Mouse (Mus musculus) frontal cortex, postnatal 36 days (tissue): ENCODE data around the gene Olfr1204.

Experiments used
- DNase-seq, 2 experiments: peaks; one replicate each; pipeline ENCODE4 v3.0.0; 2022; ENCODE audit warnings: low spot score in 2 of 2

The Olfr1204 gene

GRCm38 (mm10) chr2:88848992-88849391 is at the start of gene Olfr1204:
Gene Olfr1204 (plus strand): TSS chr2:88849292.
- no peak for DNase-seq

DNA sequence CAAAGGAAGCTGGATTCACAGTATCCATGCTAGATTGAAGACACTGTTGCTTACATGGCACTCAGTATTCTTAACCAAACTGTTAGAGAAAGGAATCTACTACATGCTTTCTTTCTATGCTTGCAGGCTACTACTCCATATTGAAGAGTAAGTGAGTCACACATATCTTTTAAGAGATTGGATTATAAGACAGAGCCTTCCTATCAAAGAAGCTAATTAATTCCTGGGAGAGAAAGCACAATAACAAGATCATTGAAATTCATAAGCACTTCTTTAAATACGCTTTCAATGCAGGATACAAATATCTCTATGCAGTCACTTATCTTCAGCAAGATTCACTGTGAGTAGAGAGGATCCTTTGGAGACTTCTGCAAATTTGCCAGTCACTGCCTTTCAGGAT is 34.9 kb upstream of the Olfr1204 start, which contains the start of gene Olfr1202:
Olfr1202 (plus strand) TSS at position 301 of the 400 bp plus-strand sequence.
- DNase-seq: no peak

DNA sequence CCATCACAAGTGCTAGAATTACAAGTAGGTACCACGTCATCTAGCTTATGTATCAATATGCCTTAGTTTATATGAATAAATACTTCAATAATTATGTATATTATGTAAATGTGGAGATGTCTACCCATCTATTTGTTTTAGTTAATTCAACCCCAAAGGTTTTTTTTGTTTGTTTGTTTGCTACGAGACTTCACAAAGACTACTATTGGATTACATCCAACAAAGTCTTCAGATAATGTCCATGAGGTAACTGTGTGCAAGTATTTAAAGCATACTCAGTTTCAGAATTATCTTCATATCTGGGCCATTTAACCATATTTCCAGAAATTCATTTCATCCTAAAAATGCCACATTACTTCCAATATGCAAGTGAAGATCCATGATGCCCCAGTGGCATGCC is 19.7 kb upstream of the Olfr1204 start, which contains the start of gene Olfr1205:
Olfr1205 (plus strand) TSS at position 301 of the 400 bp plus-strand sequence.
- no peak for DNase-seq

DNA sequence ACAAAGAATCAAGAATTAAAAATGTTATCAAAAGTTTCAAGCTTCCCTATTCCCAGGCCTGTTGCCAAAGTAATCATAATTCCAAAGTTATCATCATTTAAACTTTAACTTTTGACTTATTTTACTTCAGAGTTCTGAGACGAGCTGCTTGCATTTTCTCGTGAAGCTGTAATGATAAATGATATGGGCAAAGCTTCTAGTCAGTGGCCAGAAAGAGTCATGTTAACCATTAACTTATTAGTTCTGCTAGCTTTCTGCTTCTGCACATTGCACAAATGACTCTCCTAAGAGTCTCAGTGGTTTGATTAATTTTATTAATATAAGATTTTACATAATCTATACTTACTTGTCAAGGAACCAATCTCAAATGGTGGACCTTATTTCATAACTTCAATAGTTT is 10.6 kb upstream of the Olfr1204 start:
- DNase-seq: no peak

DNA sequence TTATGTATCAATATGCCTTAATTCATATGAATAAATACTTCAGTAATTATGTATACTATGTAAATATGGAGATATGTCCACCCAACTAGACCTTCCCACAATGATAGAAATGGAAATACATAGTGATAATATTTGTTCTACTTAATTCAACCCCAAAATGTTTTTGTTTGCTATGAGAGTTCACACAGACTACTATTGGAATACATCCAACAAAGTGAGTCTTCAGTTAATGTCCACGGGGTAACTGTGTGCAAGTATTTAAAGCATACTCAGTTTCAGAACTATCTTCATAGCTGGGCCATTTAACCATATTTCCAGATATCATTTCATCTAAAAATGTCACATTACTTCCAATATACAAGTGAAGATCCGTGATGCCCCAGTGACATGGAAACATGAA is 13.8 kb downstream of the Olfr1204 start, which contains the start of gene Olfr1206:
Olfr1206 (plus strand) TSS at position 301 of the 400 bp plus-strand sequence.
- DNase-seq: no peak

GRCm38 (mm10) chr2:88902211-88902610 is 53.1 kb downstream of the Olfr1204 start, which contains the start of gene Olfr1208:
Gene Olfr1208 (minus strand): TSS chr2:88902311.
- DNase-seq: no peak
